10 mouse cellular contexts compared by ENCODE assay signal in the genomic region with DNA sequence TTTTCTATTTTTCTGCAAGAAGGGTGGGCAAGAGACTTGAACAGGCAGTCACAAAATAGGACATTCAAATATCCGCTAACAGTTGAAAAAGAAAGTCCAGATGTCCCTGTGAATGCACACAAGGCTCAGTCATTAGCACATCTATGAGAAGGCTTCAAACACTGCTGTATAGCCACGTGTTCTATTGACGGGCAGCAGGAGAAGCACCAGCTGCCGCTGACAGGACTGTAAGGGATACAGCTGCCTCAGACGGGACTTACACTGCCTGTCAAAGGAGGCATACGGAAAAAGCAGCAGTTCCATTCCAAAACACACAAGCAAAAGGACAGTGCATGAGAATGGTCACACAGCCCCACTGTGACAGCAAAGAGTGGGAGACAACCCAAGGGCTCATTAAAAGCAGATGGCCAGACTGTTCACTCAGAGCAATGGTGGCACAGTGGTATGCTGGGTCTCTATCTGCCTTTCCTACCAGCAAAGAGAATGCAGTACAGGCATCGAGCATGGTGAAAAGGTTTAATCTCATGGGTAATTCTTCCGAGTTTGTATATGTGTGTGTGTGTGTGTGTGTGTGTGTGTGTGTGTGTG. TPM values are rescaled to one million over a fixed set of nuclear protein-coding genes. Genes with fewer than 3 reads are reported as not detected.
DNase-seq lines count a peak whose midpoint lies in the region; ATAC-seq and TF ChIP-seq lines count a peak whose summit lies in the region.
"Had no signal": no experiment of that assay in that cellular context is flagged by ENCODE, and none has a peak within 500 bp of the region (broad histone marks: within the 10 kb centered on the region; RNA-seq: fewer than 3 reads in every experiment).

No protein-coding gene starts in this region.

- H3K4me3 ChIP-seq in embryonic facial prominence, embryonic 11.5 days (ENCODE audit: low read depth, low read length), result no peak overlapping the region
- H3K4me3 ChIP-seq in embryonic facial prominence, embryonic 10.5 days, result no peak overlapping the region
- H3K4me3 ChIP-seq in lung, embryonic 16.5 days (ENCODE audit: low read length), result no peak overlapping the region
- no peak overlapping the region for H3K4me3 ChIP-seq in lung, adult 2 months (replicated peaks; ENCODE audit: extremely low read depth, low read depth, low read length)
- H3K4me3 ChIP-seq in forebrain, postnatal 0 days (ENCODE audit: low read depth, low read length), result no peak overlapping the region
- no peak overlapping the region for H3K4me3 ChIP-seq in midbrain, embryonic 14.5 days (replicated peaks; ENCODE audit: low read depth, low read length)
- H3K4me3 ChIP-seq: liver, embryonic 13.5 days; stomach, embryonic 15.5 days had no signal

- H3K27me3 ChIP-seq in embryonic facial prominence, embryonic 11.5 days (ENCODE audit: control insufficient read depth, insufficient read depth, low read length), result no peaks in the 10 kb centered on the region
- no peaks in the 10 kb centered on the region for H3K27me3 ChIP-seq in embryonic facial prominence, embryonic 10.5 days (replicated peaks; ENCODE audit: low read depth, poor library complexity, severe bottlenecking)
- H3K27me3 ChIP-seq in lung, embryonic 16.5 days (ENCODE audit: control insufficient read depth, insufficient read depth, low read depth, low read length), result no peaks in the 10 kb centered on the region
- no peaks in the 10 kb centered on the region for H3K27me3 ChIP-seq in forebrain, postnatal 0 days (ENCODE audit: insufficient read depth, low read length)
- no peaks in the 10 kb centered on the region for H3K27me3 ChIP-seq in midbrain, embryonic 14.5 days (ENCODE audit: control insufficient read depth, insufficient read depth, low read length)
- H3K27me3 ChIP-seq: liver, embryonic 13.5 days; stomach, embryonic 15.5 days had no signal

- no peaks in the 10 kb centered on the region for H3K4me1 ChIP-seq in embryonic facial prominence, embryonic 11.5 days (ENCODE audit: control insufficient read depth, insufficient read depth, low read length)
- H3K4me1 ChIP-seq in embryonic facial prominence, embryonic 10.5 days, result no peaks in the 10 kb centered on the region
- H3K4me1 ChIP-seq in lung, embryonic 16.5 days (replicated peaks; ENCODE audit: control insufficient read depth, insufficient read depth, low read length), result no peaks in the 10 kb centered on the region
- H3K4me1 ChIP-seq in lung, adult 2 months (ENCODE audit: control insufficient read depth, insufficient read depth, low read length), result no peaks in the 10 kb centered on the region
- H3K4me1 ChIP-seq in forebrain, postnatal 0 days (ENCODE audit: insufficient read depth), result no peaks in the 10 kb centered on the region
- no peaks in the 10 kb centered on the region for H3K4me1 ChIP-seq in midbrain, embryonic 14.5 days (ENCODE audit: control insufficient read depth, insufficient read depth, low read length)
- H3K4me1 ChIP-seq: liver, embryonic 13.5 days; stomach, embryonic 15.5 days had no signal

- no peaks in the 10 kb centered on the region for H3K9me3 ChIP-seq in embryonic facial prominence, embryonic 11.5 days (replicated peaks; ENCODE audit: control insufficient read depth, low read length)
- no peaks in the 10 kb centered on the region for H3K9me3 ChIP-seq in embryonic facial prominence, embryonic 10.5 days
- no peaks in the 10 kb centered on the region for H3K9me3 ChIP-seq in lung, embryonic 16.5 days (ENCODE audit: control insufficient read depth, low read length)
- H3K9me3 ChIP-seq in forebrain, postnatal 0 days (ENCODE audit: low read length), result no peaks in the 10 kb centered on the region
- no peaks in the 10 kb centered on the region for H3K9me3 ChIP-seq in midbrain, embryonic 14.5 days (ENCODE audit: control insufficient read depth, low read length)
- H3K9me3 ChIP-seq: liver, embryonic 13.5 days; stomach, embryonic 15.5 days had no signal

- H3K4me2 ChIP-seq in embryonic facial prominence, embryonic 11.5 days (ENCODE audit: low read depth, low read length), result no peak overlapping the region
- no peak overlapping the region for H3K4me2 ChIP-seq in lung, embryonic 16.5 days (ENCODE audit: low read depth, low read length)
- no peak overlapping the region for H3K4me2 ChIP-seq in forebrain, postnatal 0 days (ENCODE audit: low read depth)
- H3K4me2 ChIP-seq in midbrain, embryonic 14.5 days (ENCODE audit: low read length), result no peak overlapping the region
- H3K4me2 ChIP-seq: liver, embryonic 13.5 days; stomach, embryonic 15.5 days had no signal

- H3K36me3 ChIP-seq in embryonic facial prominence, embryonic 11.5 days (replicated peaks; ENCODE audit: control insufficient read depth, insufficient read depth, low read depth, low read length), result no peaks in the 10 kb centered on the region
- H3K36me3 ChIP-seq in embryonic facial prominence, embryonic 10.5 days (replicated peaks), result peaks cover 12% of the 10 kb centered on the region
- H3K36me3 ChIP-seq in lung, embryonic 16.5 days (ENCODE audit: control insufficient read depth, insufficient read depth, low read length), result no peaks in the 10 kb centered on the region; the same call in 1 of the 2 replicates
- H3K36me3 ChIP-seq in forebrain, postnatal 0 days (ENCODE audit: insufficient read depth), result peaks cover 18% of the 10 kb centered on the region; the same call in 1 of the 2 replicates
- 0 out of 2 replicates have a peak, but pooled peaks cover 5% of the 10 kb centered on the region for H3K36me3 ChIP-seq in midbrain, embryonic 14.5 days (ENCODE audit: control insufficient read depth, insufficient read depth, low read length)
- H3K36me3 ChIP-seq: stomach, embryonic 15.5 days had no signal

- no peak for DNase-seq in embryonic facial prominence, embryonic 11.5 days (ENCODE audit: low spot score)
- DNase-seq in embryonic facial prominence, embryonic 10.5 days (ENCODE audit: low spot score), result no peak
- DNase-seq in lung, adult 2 months, result no peak
- DNase-seq in forebrain, postnatal 0 days, result peak; percentile 54
- peak; percentile 62 for DNase-seq in midbrain, embryonic 14.5 days
- no peak for DNase-seq in thymus, adult 18-20 months
- DNase-seq in gastrocnemius, postnatal 25 days, result no peak
- DNase-seq: liver, embryonic 13.5 days had no signal

- TF ChIP-seq POLR2A in lung, adult 2 months (IDR thresholded peaks at IDR 0.05; ENCODE audit: borderline replicate concordance, extremely low read depth, low read depth, low read length), result no peak

- TF ChIP-seq CTCF in lung, adult 2 months (IDR thresholded peaks at IDR 0.05; ENCODE audit: insufficient read depth, low read length), result no peak
- no peak for TF ChIP-seq CTCF in forebrain, postnatal 0 days (IDR thresholded peaks at IDR 0.05; ENCODE audit: low read depth)

- WGBS in embryonic facial prominence, embryonic 11.5 days, result 68% methylated on average over 8 of the region's 8 CpGs
- 79% methylated on average over 8 of the region's 8 CpGs for WGBS in embryonic facial prominence, embryonic 10.5 days
- 50% methylated on average over 8 of the region's 8 CpGs for WGBS in lung, embryonic 16.5 days
- 80% methylated on average over 8 of the region's 8 CpGs for WGBS in lung, adult 2 months
- 20% methylated on average over 8 of the region's 8 CpGs for WGBS in forebrain, postnatal 0 days
- WGBS in midbrain, embryonic 14.5 days, result 8% methylated on average over 8 of the region's 8 CpGs

- no peak overlapping the region for H3K27ac ChIP-seq in embryonic facial prominence, embryonic 11.5 days (replicated peaks; ENCODE audit: low read depth, low read length)
- no peak overlapping the region for H3K27ac ChIP-seq in embryonic facial prominence, embryonic 10.5 days (replicated peaks)
- no peak overlapping the region for H3K27ac ChIP-seq in lung, embryonic 16.5 days (ENCODE audit: low read length)
- no peak overlapping the region for H3K27ac ChIP-seq in forebrain, postnatal 0 days (ENCODE audit: low read depth, low read length)
- peak overlapping the region; percentile 26 for H3K27ac ChIP-seq in midbrain, embryonic 14.5 days (replicated peaks; ENCODE audit: low read depth, low read length)
- H3K27ac ChIP-seq: liver, embryonic 13.5 days; stomach, embryonic 15.5 days had no signal

- H3K9ac ChIP-seq in embryonic facial prominence, embryonic 11.5 days (replicated peaks; ENCODE audit: low read length), result no peak overlapping the region
- no peak overlapping the region for H3K9ac ChIP-seq in lung, embryonic 16.5 days (ENCODE audit: low read length)
- H3K9ac ChIP-seq in forebrain, postnatal 0 days, result no peak overlapping the region
- H3K9ac ChIP-seq in midbrain, embryonic 14.5 days (replicated peaks; ENCODE audit: low read length), result no peak overlapping the region
- H3K9ac ChIP-seq: liver, embryonic 13.5 days; stomach, embryonic 15.5 days had no signal

- ATAC-seq in embryonic facial prominence, embryonic 11.5 days (replicated peaks; ENCODE audit: insufficient number of reproducible peaks, low FRiP score, low TSS enrichment, low read depth), result 0 out of 2 replicates have a peak, but pooled peaks have one; percentile 67
- peak; percentile 90 for ATAC-seq in lung, embryonic 16.5 days (ENCODE audit: low read depth)
- peak; percentile 95 for ATAC-seq in forebrain, postnatal 0 days
- ATAC-seq in midbrain, embryonic 14.5 days (ENCODE audit: low FRiP score, low TSS enrichment), result peak; percentile 86

RNA-seq across cellular contexts. Expression of gene Dirc2, which starts 39.9 kb away (rescaled TPM):
- 16.4 and 16.7 TPM in 2 replicates for polyA plus RNA-seq in embryonic facial prominence, embryonic 11.5 days (2014; fragmentation: Nextera tagmentation; extraction: Ambion mirVana)
- 11.1 and 12.0 TPM in 2 replicates for polyA plus RNA-seq in embryonic facial prominence, embryonic 10.5 days (2016; fragmentation: Nextera tagmentation; extraction: Ambion mirVana)
- polyA plus RNA-seq in lung, embryonic 16.5 days (2015; fragmentation: Nextera tagmentation; extraction: Ambion mirVana), result 10.0 and 11.6 TPM in 2 replicates
- polyA plus RNA-seq in lung, adult 2 months (2012; rRNA removed), result 31.8 and 41.7 TPM in 2 replicates
- 80.9 and 90.9 TPM in 2 replicates for total RNA-seq in forebrain, postnatal 0 days (2014; rRNA removed)
- 41.6 and 50.1 TPM in 2 replicates for polyA plus RNA-seq in forebrain, postnatal 0 days (2015; fragmentation: Nextera tagmentation; extraction: Ambion mirVana)
- 40.5 and 44.5 TPM in 2 replicates for polyA plus RNA-seq in midbrain, embryonic 14.5 days (2014; fragmentation: Nextera tagmentation; extraction: Ambion mirVana)
- 10 to 100 TPM; 49.7 to 52.4 TPM for total RNA-seq in gastrocnemius, postnatal 25 days (2021)

RNA-seq across cellular contexts. Expression of gene Hspbap1, which starts 40.9 kb away (rescaled TPM):
- 26.9 and 27.4 TPM in 2 replicates for polyA plus RNA-seq in embryonic facial prominence, embryonic 11.5 days (2014; fragmentation: Nextera tagmentation; extraction: Ambion mirVana)
- 30.2 and 31.7 TPM in 2 replicates for polyA plus RNA-seq in embryonic facial prominence, embryonic 10.5 days (2016; fragmentation: Nextera tagmentation; extraction: Ambion mirVana)
- 12.1 and 13.3 TPM in 2 replicates for polyA plus RNA-seq in lung, embryonic 16.5 days (2015; fragmentation: Nextera tagmentation; extraction: Ambion mirVana)
- polyA plus RNA-seq in lung, adult 2 months (2012; rRNA removed), result 4.2 and 5.8 TPM in 2 replicates
- 7.2 and 8.2 TPM in 2 replicates for total RNA-seq in forebrain, postnatal 0 days (2014; rRNA removed)
- polyA plus RNA-seq in forebrain, postnatal 0 days (2015; fragmentation: Nextera tagmentation; extraction: Ambion mirVana), result 5.1 and 6.8 TPM in 2 replicates
- 13.4 and 18.1 TPM in 2 replicates for polyA plus RNA-seq in midbrain, embryonic 14.5 days (2014; fragmentation: Nextera tagmentation; extraction: Ambion mirVana)
- total RNA-seq in gastrocnemius, postnatal 25 days (2021), result 1 to 10 TPM; 3.1 to 3.2 TPM

Comparison
In these comparisons a context has a peak if more than half of its experiments do, and no peak if none do; other contexts are left out.
1. DNase-seq: peak in forebrain, postnatal 0 days (single experiment) and midbrain, embryonic 14.5 days (single experiment); none in embryonic facial prominence, embryonic 11.5 days (single experiment), embryonic facial prominence, embryonic 10.5 days (single experiment), lung, adult 2 months (single experiment), thymus, adult 18-20 months (0 of 2) and gastrocnemius, postnatal 25 days (single experiment).
2. Peak in every context shown above with its lines, with median percentiles within 50 percentile points of each other: ATAC-seq.